Mouse (Mus musculus) forebrain, embryonic 10.5 days (tissue): ENCODE results near the gene Akirin1. TPM values are rescaled to one million over a fixed set of nuclear protein-coding genes. Genes with fewer than 3 reads are reported as not detected.
A peak's percentile ranks its signal among the peaks of the same experiment; 100 is the strongest.

Experiments used
- DNase-seq: peaks from one replicate; pipeline ENCODE4 v3.0.0-alpha.2; 2017; ENCODE audit warnings: low spot score; ENCODE audit errors: extremely low spot score
- H3K27ac ChIP-seq: fragments of 300-500 bp; sonication (generic); 2 replicates; pipeline ENCODE4 v1.5.1; 2016; ENCODE audit warnings: mild to moderate bottlenecking
- H3K27me3 ChIP-seq: fragments of 300-500 bp; sonication (generic); 2 replicates; pipeline ENCODE4 v1.6.1; 2016; ENCODE audit warnings: mild to moderate bottlenecking; ENCODE audit not compliant: poor library complexity, severe bottlenecking
- H3K36me3 ChIP-seq: fragments of 300-500 bp; sonication (generic); replicated peaks from 2 replicates; pipeline ENCODE4 v1.6.1; 2016; ENCODE audit warnings: mild to moderate bottlenecking, moderate library complexity
- H3K4me1 ChIP-seq: fragments of 300-500 bp; sonication (generic); 2 replicates; pipeline ENCODE4 v1.6.1; 2016
- H3K4me3 ChIP-seq: fragments of 300-500 bp; sonication (generic); 2 replicates; pipeline ENCODE4 v1.5.1; 2016; ENCODE audit warnings: mild to moderate bottlenecking, moderate library complexity
- H3K9me3 ChIP-seq: fragments of 300-500 bp; sonication (generic); 2 replicates; pipeline ENCODE4 v1.6.1; 2016; ENCODE audit warnings: mild to moderate bottlenecking, moderate library complexity
- WGBS: fragments of 180-500 bp; shearing (Covaris S2); methylation state at CpG from one replicate; pipeline ENCODE4 v1.1.7; 2016; 5-methylcytosine and 5-hydroxymethylcytosine counted together
- polyA plus RNA-seq: library from polyadenylated mRNA; unstranded; fragments of >200 nt; fragmentation: Nextera tagmentation; extraction: Ambion mirVana; gene quantifications from 2 replicates; pipeline ENCODE4 v1.2.1, GENCODE M21; 2016

Gene Akirin1
- polyA plus RNA-seq, 1 experiment from 2014 or later = 61.4 TPM

DNA sequence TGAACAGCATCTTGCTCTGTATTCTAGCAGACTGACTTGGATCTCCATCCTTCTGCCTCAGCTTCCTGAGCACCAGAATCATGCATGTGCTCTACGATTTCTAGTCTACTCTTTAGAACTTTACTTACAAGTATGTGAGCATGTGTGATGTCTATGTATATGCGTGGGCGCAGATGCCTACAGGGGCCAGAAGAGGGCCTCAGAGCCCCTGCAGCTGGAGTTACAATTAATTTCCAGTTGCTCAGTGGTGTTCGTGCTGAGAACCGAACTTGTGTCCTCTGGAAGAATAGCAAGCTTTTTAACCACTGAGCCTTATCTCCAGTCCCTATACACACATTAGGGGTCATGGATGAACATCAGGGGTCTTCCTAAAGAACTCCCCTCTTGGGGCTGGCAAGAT lies 42.8 kb downstream of the Akirin1 start:
- Histone ChIP-seq H3K27ac (no peak overlapping the region), H3K27me3 (no peaks in the 10 kb centered on the region), H3K9me3 (no peaks in the 10 kb centered on the region), H3K36me3 (peaks cover 12% of the 10 kb centered on the region), H3K4me1 (no peaks in the 10 kb centered on the region), H3K4me3 (no peak overlapping the region)
- 94% methylated on average over 5 of the region's 5 CpGs for WGBS
- no peak for DNase-seq

DNA sequence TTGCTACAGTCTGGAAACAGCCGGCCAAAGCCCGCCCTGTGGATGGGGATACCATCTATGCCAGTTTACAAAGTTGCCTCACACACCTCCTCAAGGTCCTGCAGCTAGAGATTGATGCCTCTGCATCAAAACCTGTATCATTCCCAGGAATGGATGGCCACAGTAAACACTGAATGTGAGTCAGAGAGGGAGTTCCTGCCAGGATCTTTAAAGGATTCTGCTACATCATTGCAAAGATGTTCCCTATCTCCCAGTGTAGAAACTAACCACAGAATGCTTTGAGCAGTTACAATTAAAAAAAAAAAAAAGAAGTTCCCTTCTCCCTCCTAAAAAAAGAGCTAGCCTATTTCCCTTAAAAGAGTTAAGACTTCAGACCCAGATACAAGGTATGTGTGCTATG lies 44.8 kb downstream of the Akirin1 start:
- 81% methylated on average over 2 of the region's 2 CpGs for WGBS
- no peaks in the 10 kb centered on the region for H3K36me3 ChIP-seq
- no peak overlapping the region for H3K27ac ChIP-seq
- no peak for DNase-seq
- H3K4me3 ChIP-seq = no peak overlapping the region
- H3K9me3 ChIP-seq = no peaks in the 10 kb centered on the region
- H3K27me3 ChIP-seq = no peaks in the 10 kb centered on the region
- H3K4me1 ChIP-seq = no peaks in the 10 kb centered on the region

DNA sequence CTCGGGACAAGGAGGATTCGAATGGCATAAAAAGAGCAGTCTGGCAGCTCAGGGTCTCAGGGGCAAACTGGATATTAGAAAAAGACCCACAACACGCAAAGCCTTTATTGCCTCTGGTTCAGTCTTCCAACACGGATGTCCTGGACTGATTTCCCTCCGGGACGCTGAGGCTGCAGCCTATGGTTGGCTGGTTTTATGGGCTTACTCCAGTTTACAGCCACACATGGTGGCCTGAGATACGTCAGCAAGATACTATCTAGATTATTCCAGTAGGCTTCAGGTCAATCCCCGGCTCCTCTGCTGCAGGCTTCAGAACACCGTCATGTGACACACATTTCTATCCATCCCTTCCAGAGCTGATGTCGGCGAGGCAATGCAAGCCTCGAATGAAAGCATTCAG lies 56.8 kb downstream of the Akirin1 start:
- H3K4me3 ChIP-seq = no peak overlapping the region
- no peaks in the 10 kb centered on the region for H3K4me1 ChIP-seq
- DNase-seq = no peak
- WGBS = 91% methylated on average over 12 of the region's 12 CpGs
- no peaks in the 10 kb centered on the region for H3K36me3 ChIP-seq
- no peak overlapping the region for H3K27ac ChIP-seq
- no peaks in the 10 kb centered on the region for H3K9me3 ChIP-seq
- no peaks in the 10 kb centered on the region; the same call in 1 of the 2 replicates for H3K27me3 ChIP-seq

DNA sequence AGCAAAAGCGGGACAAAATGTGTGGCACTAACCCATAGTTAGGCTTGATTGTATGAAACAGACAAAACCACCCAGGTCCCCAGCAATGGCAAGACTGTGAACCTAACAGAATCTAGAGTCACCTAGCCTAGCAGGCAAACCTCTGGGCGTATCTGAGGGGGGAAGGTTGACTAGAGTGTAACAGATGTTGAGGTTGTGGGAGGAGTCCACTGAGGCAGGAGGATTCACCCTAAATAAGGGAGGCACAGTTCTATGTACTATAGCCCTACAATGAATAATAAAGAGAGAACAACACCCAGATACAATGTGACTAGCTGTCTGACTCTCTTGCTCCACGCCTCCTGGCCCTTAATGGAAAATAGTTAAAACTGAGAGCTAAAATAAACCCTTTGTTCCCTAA lies 58.1 kb downstream of the Akirin1 start:
- H3K4me3 ChIP-seq = no peak overlapping the region
- no peak overlapping the region for H3K27ac ChIP-seq
- H3K36me3 ChIP-seq = no peaks in the 10 kb centered on the region
- peaks cover 5% of the 10 kb centered on the region for H3K4me1 ChIP-seq
- H3K27me3 ChIP-seq = no peaks in the 10 kb centered on the region; the same call in 1 of the 2 replicates
- DNase-seq = no peak
- WGBS = 87% methylated on average over 3 of the region's 3 CpGs
- no peaks in the 10 kb centered on the region for H3K9me3 ChIP-seq

DNA sequence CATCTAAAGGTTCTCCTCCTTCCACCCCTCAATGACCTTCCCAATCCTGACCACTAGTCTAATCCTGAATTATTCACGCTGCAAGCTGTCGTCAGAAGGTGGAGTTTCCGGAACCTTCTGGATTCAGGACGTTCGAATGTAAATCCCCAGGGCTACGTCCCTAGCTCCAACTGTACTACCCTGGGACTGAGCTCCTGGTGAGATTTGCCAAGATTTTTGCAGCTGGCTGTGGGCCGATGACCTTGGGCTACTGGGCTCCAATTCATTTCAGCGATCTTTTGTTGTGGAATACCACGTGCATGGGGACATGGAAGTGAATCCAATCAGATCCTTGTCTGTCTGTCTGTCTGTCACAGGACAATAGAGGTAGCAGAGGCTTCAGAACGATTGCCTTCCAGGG lies 59.8 kb downstream of the Akirin1 start:
- Histone ChIP-seq H3K27me3 (peaks cover 14% of the 10 kb centered on the region), H3K27ac (no peak overlapping the region), H3K9me3 (no peaks in the 10 kb centered on the region), H3K36me3 (no peaks in the 10 kb centered on the region), H3K4me3 (no peak overlapping the region), H3K4me1 (peaks cover 23% of the 10 kb centered on the region)
- 84% methylated on average over 10 of the region's 10 CpGs for WGBS
- no peak for DNase-seq

DNA sequence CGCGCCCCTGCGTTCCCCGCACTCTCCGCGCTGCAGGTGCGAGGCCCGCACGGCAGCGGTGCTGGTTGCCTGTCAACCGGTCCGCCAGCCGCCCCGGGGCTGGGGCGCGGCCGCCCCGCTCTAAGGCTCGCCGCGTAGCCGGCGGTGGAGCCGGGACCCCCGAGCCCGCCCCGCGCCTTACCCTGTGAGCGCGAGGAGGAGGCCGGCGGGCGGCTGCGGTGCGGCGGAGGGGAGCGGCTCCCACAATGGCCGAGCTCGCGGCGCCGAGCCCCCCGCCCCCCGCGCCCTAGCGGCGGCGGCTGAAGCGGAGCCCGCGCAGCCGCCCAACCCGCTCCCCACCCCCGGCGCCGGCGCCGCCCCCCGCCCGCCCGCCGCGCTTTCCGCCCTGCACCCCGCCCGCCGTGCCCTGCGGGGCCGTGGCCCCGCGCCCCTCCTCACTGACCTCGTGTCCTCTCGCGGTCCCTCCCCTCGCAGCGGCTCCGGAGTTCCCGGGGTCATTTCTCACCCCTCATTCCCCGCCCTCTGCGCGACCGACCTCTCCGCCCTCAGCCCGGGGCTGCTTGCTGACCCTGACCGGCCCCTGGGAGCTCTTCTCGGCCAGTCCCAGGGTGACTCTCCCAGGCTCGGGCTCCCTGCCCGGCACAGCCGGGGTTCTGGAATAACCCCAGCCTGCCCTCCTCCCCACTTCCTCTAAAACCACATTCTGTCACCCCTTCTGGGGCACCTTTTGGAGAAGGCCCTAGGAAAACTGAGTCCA lies 62.9 kb downstream of the Akirin1 start:
- H3K27ac ChIP-seq = peak overlapping the region; percentile 90
- H3K9me3 ChIP-seq = no peaks in the 10 kb centered on the region
- peaks cover 12% of the 10 kb centered on the region; the same call in 1 of the 2 replicates for H3K36me3 ChIP-seq
- DNase-seq = peak; percentile 66
- H3K27me3 ChIP-seq = peaks cover 25% of the 10 kb centered on the region
- H3K4me1 ChIP-seq = peaks cover 23% of the 10 kb centered on the region
- H3K4me3 ChIP-seq = peak overlapping the region; percentile 91
- under 1% methylated on average over 68 of the region's 89 CpGs for WGBS

DNA sequence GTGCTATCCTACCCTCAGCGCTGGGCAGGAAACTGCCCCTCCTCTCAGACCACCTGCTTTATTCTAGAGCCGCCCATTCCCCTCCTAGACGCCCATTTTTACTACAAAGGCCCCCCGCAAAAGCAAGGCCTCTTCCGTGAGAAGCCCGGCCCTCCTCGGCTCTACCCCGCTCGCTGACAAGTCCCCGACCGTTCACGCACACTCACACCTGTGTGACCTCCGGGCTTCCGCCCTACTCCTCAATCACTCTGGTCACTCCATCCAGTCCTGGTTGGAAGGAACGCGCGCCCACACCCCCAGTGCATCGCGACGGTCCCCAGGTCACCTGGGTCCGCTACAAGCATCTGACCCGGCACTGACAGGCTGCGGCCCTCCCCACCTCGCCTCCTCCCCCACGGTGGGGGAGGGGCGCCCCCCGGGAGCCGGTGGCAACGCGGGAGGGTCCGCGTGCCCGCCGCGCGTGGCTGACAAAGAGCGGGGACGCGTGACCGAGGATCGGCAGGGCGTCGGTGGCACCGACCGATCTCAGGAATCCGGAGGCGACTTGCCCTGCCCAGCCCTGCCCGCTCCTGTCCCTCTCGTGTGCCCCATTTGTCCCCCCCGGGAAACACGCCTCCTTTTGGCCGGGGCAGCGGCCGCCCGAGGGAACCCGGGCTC lies 63.6 kb downstream of the Akirin1 start:
- Histone ChIP-seq H3K27ac (peak overlapping the region; percentile 90), H3K27me3 (peaks cover 25% of the 10 kb centered on the region), H3K4me1 (peaks cover 23% of the 10 kb centered on the region), H3K4me3 (peak overlapping the region; percentile 91), H3K36me3 (peaks cover 12% of the 10 kb centered on the region), H3K9me3 (no peaks in the 10 kb centered on the region)
- no peak for DNase-seq
- 1% methylated on average over 50 of the region's 56 CpGs for WGBS

DNA sequence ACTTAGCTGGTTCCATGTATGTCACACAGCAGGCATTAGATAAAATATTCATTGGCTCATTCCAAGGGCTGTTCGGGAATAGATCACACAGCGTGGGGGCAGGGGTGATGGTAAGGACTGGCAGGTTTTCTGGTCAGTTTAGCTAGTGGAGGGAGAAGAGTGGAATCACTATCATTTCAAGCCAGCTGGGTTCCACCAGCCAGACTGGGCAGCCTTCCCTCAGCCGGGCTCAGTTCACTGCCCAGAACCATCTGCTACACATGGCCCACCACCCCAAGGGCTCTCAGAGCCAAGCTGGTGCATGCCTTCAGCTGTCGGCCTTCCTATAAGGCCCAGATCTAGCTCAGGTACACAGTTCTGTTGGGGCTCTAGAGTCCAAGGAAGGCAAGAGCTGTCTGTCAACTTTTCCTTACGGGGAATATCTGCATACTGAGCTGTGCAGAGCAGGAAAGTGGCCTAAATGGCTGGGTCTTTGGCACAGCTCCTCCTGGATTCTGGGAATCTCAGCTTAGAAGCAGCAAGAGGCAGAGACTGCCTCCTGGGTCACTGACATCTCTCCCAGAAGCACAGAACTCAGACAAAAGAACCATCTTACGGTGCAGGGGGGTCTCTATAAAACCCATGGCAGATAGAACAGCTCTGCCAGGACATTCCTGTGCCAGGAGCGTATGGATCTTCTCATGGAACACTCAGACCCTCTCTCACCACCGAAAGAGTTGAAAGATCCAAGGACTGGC lies 64.5 kb downstream of the Akirin1 start:
- no peak overlapping the region for H3K27ac ChIP-seq
- peaks cover 14% of the 10 kb centered on the region for H3K36me3 ChIP-seq
- H3K4me3 ChIP-seq = peak overlapping the region; percentile 91
- H3K9me3 ChIP-seq = no peaks in the 10 kb centered on the region
- WGBS = 56% methylated on average over 8 of the region's 8 CpGs
- no peak for DNase-seq
- H3K27me3 ChIP-seq = peaks cover 25% of the 10 kb centered on the region
- H3K4me1 ChIP-seq = peaks cover 23% of the 10 kb centered on the region

DNA sequence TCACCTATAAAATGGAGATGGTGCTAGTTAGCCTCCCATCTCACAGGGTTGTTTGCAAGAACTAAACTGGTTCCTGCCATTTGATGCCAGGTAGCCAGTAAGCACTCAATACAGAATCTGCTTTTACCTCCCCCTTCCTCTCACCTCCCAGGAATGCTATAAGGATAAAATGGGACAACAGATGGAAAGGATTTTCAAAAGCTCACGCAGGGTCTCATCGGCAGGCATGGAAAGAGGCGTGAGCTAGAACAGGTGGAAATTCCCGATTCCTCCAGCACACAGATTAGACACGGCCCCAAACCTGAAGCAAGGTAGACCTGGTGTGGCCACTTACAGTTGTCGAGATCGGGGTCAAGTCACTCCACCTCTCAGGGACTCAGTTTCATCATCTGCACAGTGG lies 65.1 kb downstream of the Akirin1 start:
- no peak overlapping the region for H3K27ac ChIP-seq
- no peak for DNase-seq
- H3K4me1 ChIP-seq = peaks cover 23% of the 10 kb centered on the region
- peaks cover 14% of the 10 kb centered on the region for H3K36me3 ChIP-seq
- no peak overlapping the region for H3K4me3 ChIP-seq
- peaks cover 25% of the 10 kb centered on the region for H3K27me3 ChIP-seq
- 83% methylated on average over 7 of the region's 7 CpGs for WGBS
- no peaks in the 10 kb centered on the region for H3K9me3 ChIP-seq

Other genes with a start within 250 kb of the Akirin1 start
- 43.8 and 50.2 TPM in 2 replicates for gene Macf1, start 66.0 kb downstream of the Akirin1 start, polyA plus RNA-seq
- 299 and 315 TPM in 2 replicates for gene Ndufs5, start 32.1 kb downstream of the Akirin1 start, polyA plus RNA-seq
- 0.21 and 0.26 TPM in 2 replicates for gene Rhbdl2, start 37.5 kb upstream of the Akirin1 start, polyA plus RNA-seq
- not detected in 2 replicates for gene 4933427I04Rik, start 109.3 kb upstream of the Akirin1 start, polyA plus RNA-seq
- 65.7 and 67.7 TPM in 2 replicates for gene Mycbp, start 154.5 kb upstream of the Akirin1 start, polyA plus RNA-seq
- gene Rragc, start 167.1 kb upstream of the Akirin1 start, polyA plus RNA-seq = 34.2 and 34.9 TPM in 2 replicates
- gene 4930535I16Rik, start 167.7 kb upstream of the Akirin1 start, polyA plus RNA-seq = not detected in 2 replicates